Mouse (Mus musculus): ENCODE results near the gene Odc1.

DNA sequence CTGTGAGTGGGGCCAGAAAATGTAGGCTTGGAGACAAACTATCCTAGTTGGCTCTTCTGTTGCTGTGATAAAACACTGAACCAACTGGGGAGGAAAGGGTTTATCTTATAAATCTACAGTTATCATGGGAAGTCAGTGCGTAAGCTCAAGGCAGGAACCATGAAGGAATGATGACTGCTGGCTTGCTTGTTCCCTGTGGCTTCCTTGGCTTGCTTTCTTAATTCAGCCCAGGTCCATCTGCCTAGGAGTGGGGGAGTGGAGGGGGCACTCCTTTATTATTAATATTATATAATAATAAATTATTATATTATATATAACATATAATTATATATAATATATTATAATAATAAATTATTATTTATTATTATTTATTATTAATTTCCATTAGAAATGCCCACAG lies 17.8 kb downstream of the Odc1 start:
- TF ChIP-seq CTCF (IDR thresholded peaks at IDR 0.05; ENCODE audit: insufficient read depth, low read depth, low read length) (no peak), POLR2A (IDR thresholded peaks at IDR 0.05; ENCODE audit: insufficient read depth, low read depth, low read length) (no peak)

Measured in olfactory bulb, adult 2 months (tissue).